Mouse (Mus musculus) liver (tissue): ENCODE data around the gene Acot5.
"Not testable (repeated sequence)": the region's sequence is repeated elsewhere in the genome, so short reads cannot be mapped to it uniquely, and the experiment has no call there.

Experiments used
- DNase-seq: peaks from one replicate; pipeline ENCODE4 v3.0.0-alpha.2; 2020; ENCODE audit warnings: mixed read lengths

Acot5 gene

GRCm38 (mm10) chr12:84063228-84063627 lies 5.9 kb upstream of the Acot5 start:
- peak; percentile 32 for DNase-seq

GRCm38 (mm10) chr12:84063833-84064232 lies 5.3 kb upstream of the Acot5 start:
- DNase-seq: no peak

- no peak for DNase-seq
Observed at GRCm38 (mm10) chr12:84064621-84065020, 4.5 kb upstream of the Acot5 start.

- no peak for DNase-seq
Observed at GRCm38 (mm10) chr12:84067752-84068151, 1.4 kb upstream of the Acot5 start.

- no peak for DNase-seq
Observed at GRCm38 (mm10) chr12:84068296-84068695, 829 bp upstream of the Acot5 start.

- not testable (repeated sequence) for DNase-seq
Observed at GRCm38 (mm10) chr12:84069582-84069981, 457 bp downstream of the Acot5 start.

- DNase-seq: no peak
Observed at GRCm38 (mm10) chr12:84071696-84072095, 2.6 kb downstream of the Acot5 start.

GRCm38 (mm10) chr12:84077371-84077990 lies 8.4 kb downstream of the Acot5 start:
- peak; percentile 26 for DNase-seq

GRCm38 (mm10) chr12:84083842-84084241 lies 14.7 kb downstream of the Acot5 start:
- DNase-seq: no peak

GRCm38 (mm10) chr12:84084581-84084980 lies 15.5 kb downstream of the Acot5 start:
- DNase-seq: no peak

GRCm38 (mm10) chr12:84094666-84095065 lies 25.5 kb downstream of the Acot5 start:
- DNase-seq: not testable (repeated sequence)

GRCm38 (mm10) chr12:84099605-84100004 lies 30.5 kb downstream of the Acot5 start:
- no peak for DNase-seq

- DNase-seq: no peak
Observed at GRCm38 (mm10) chr12:84100071-84100470, 30.9 kb downstream of the Acot5 start.

- peak; percentile 39 for DNase-seq
Observed at GRCm38 (mm10) chr12:84100604-84101492, 31.7 kb downstream of the Acot5 start, which contains the start of gene Acot6. Gene Acot6 (plus strand): TSS chr12:84100654.

- no peak for DNase-seq
Observed at GRCm38 (mm10) chr12:84101493-84101845, 32.3 kb downstream of the Acot5 start.

GRCm38 (mm10) chr12:84107012-84107411 lies 37.9 kb downstream of the Acot5 start:
- DNase-seq: no peak

- no peak for DNase-seq
Observed at GRCm38 (mm10) chr12:84107692-84108091, 38.6 kb downstream of the Acot5 start.

GRCm38 (mm10) chr12:84109924-84110323 lies 40.8 kb downstream of the Acot5 start:
- DNase-seq: no peak

GRCm38 (mm10) chr12:84110814-84111213 lies 41.7 kb downstream of the Acot5 start:
- DNase-seq: no peak

- DNase-seq: no peak
Observed at GRCm38 (mm10) chr12:84113676-84114075, 44.6 kb downstream of the Acot5 start.

- DNase-seq: peak; percentile 89
Observed at GRCm38 (mm10) chr12:84114153-84114994, 45.2 kb downstream of the Acot5 start, which contains the start of gene Dnal1. Gene Dnal1 (plus strand): TSS chr12:84114366.

- no peak for DNase-seq
Observed at GRCm38 (mm10) chr12:84119584-84119983, 50.5 kb downstream of the Acot5 start.
